Comparison of ENCODE assay signal across 8 mouse cellular contexts in genomic region chr10:70119851-70120370, GRCm38 (mm10). TPM values are rescaled to one million over a fixed set of nuclear protein-coding genes. Genes with fewer than 3 reads are reported as not detected.
DNase-seq lines count a peak whose midpoint lies in the region; ATAC-seq lines count a peak whose summit lies in the region.

No protein-coding gene starts in this region.

- DNase-seq in kidney, adult 18-20 months, result no peak
- DNase-seq in Muller cell, postnatal 12 days (ENCODE audit: inconsistent ontology term), result peak; percentile 25
- DNase-seq in left cerebral cortex, adult 18-20 months (ENCODE audit: low spot score in 2 of 2), result no peak
- DNase-seq in lung, postnatal 36 days, result no peak
- DNase-seq in cerebellum, adult 11-12 months, result no peak

- H3K9me3 ChIP-seq in kidney, embryonic 15.5 days (replicated peaks), result no peaks in the 10 kb centered on the region; the same call in 1 of the 2 replicates
- no peaks in the 10 kb centered on the region for H3K9me3 ChIP-seq in midbrain, embryonic 15.5 days

- H3K4me3 ChIP-seq in kidney, embryonic 15.5 days (replicated peaks), result no peak overlapping the region
- H3K4me3 ChIP-seq in midbrain, embryonic 15.5 days, result no peak overlapping the region

- H3K4me2 ChIP-seq in kidney, embryonic 15.5 days, result peak overlapping the region; percentile 26; the same call in 1 of the 2 replicates
- peak overlapping the region; percentile 9; the same call in 1 of the 2 replicates for H3K4me2 ChIP-seq in midbrain, embryonic 15.5 days

- 44% methylated on average over 9 of the region's 9 CpGs for WGBS in kidney, embryonic 15.5 days
- WGBS in midbrain, embryonic 15.5 days, result 31% methylated on average over 9 of the region's 9 CpGs

- peak overlapping the region; percentile 78 for H3K27ac ChIP-seq in kidney, embryonic 15.5 days
- H3K27ac ChIP-seq in midbrain, embryonic 15.5 days, result peak overlapping the region; percentile 48

- 0 out of 2 replicates have a peak overlapping the region, but pooled peaks have one; percentile 7 for H3K9ac ChIP-seq in kidney, embryonic 15.5 days
- no peak overlapping the region for H3K9ac ChIP-seq in midbrain, embryonic 15.5 days

- ATAC-seq in kidney, embryonic 15.5 days (replicated peaks; ENCODE audit: low FRiP score), result no peak
- peak; percentile 53; the same call in 1 of the 2 replicates for ATAC-seq in granulocyte monocyte progenitor cell, adult 5-6 weeks (replicated peaks; ENCODE audit: poor library complexity, severe bottlenecking)
- ATAC-seq in midbrain, embryonic 15.5 days (replicated peaks), result peak; percentile 35; the same call in 1 of the 2 replicates

- 0 out of 2 replicates have a peak, but pooled peaks cover 3% of the 10 kb centered on the region for H3K36me3 ChIP-seq in kidney, embryonic 15.5 days
- H3K36me3 ChIP-seq in midbrain, embryonic 15.5 days (replicated peaks), result no peaks in the 10 kb centered on the region

- H3K27me3 ChIP-seq in kidney, embryonic 15.5 days, result no peaks in the 10 kb centered on the region
- no peaks in the 10 kb centered on the region for H3K27me3 ChIP-seq in midbrain, embryonic 15.5 days (replicated peaks)

- peaks cover 46% of the 10 kb centered on the region for H3K4me1 ChIP-seq in kidney, embryonic 15.5 days
- H3K4me1 ChIP-seq in midbrain, embryonic 15.5 days, result peaks cover 38% of the 10 kb centered on the region

RNA-seq across cellular contexts. Expression of gene Ccdc6, which starts 23.0 kb away (rescaled TPM):
- 22.5 and 22.9 TPM in 2 replicates for polyA plus RNA-seq in kidney, embryonic 15.5 days (2015; fragmentation: Nextera tagmentation; extraction: Ambion mirVana)
- total RNA-seq in granulocyte monocyte progenitor cell, adult 5-6 weeks (2014; fragmentation: Nextera tagmentation), result 28.6 and 33.8 TPM in 2 replicates
- total RNA-seq in granulocyte monocyte progenitor cell, adult 5-6 weeks (2017), result 17.7 and 18.8 TPM in 2 replicates
- 23.3 and 25.3 TPM in 2 replicates for polyA plus RNA-seq in midbrain, embryonic 15.5 days (2015; fragmentation: Nextera tagmentation; extraction: Ambion mirVana)
- total RNA-seq in left cerebral cortex, adult 18-20 months (2021), result 10 to 100 TPM; 53.7 to 65.9 TPM
